Mouse (Mus musculus): ENCODE data around the gene Npat. TPM values are rescaled to one million over a fixed set of nuclear protein-coding genes. Genes with fewer than 3 reads are reported as not detected.

The Npat gene
- polyA plus RNA-seq, 1 experiment = 6.8 TPM

- WGBS = 97% methylated on average over 4 of the region's 4 CpGs
- no peak for DNase-seq
- TF ChIP-seq POLR2A (IDR thresholded peaks at IDR 0.05; ENCODE audit: control insufficient read depth, extremely low read depth, insufficient read depth, low read length, poor library complexity) = no peak
- no peak for TF ChIP-seq CTCF (IDR thresholded peaks at IDR 0.05; ENCODE audit: borderline replicate concordance, control insufficient read depth, extremely low read depth, insufficient read depth, low read length, poor library complexity)
- H3K27ac ChIP-seq (ENCODE audit: control insufficient read depth, insufficient read depth, low read length) = no peak overlapping the region
- H3K36me3 ChIP-seq (ENCODE audit: control insufficient read depth, insufficient read depth, low read length) = peaks cover 11% of the 10 kb centered on the region; the same call in 1 of the 2 replicates
- H3K27me3 ChIP-seq (ENCODE audit: control insufficient read depth, insufficient read depth, low read length) = no peaks in the 10 kb centered on the region
- no peak overlapping the region for H3K4me3 ChIP-seq (ENCODE audit: control insufficient read depth, insufficient read depth, low read length)
- no peaks in the 10 kb centered on the region for H3K4me1 ChIP-seq (replicated peaks; ENCODE audit: control insufficient read depth, insufficient read depth, low read length)
Observed at GRCm38 (mm10) chr9:53596971-53597600, 60.2 kb downstream of the Npat start.

- Histone ChIP-seq H3K27me3 (ENCODE audit: control insufficient read depth, insufficient read depth, low read length) (no peaks in the 10 kb centered on the region), H3K36me3 (ENCODE audit: control insufficient read depth, insufficient read depth, low read length) (no peaks in the 10 kb centered on the region), H3K27ac (ENCODE audit: control insufficient read depth, insufficient read depth, low read length) (no peak overlapping the region), H3K4me1 (replicated peaks; ENCODE audit: control insufficient read depth, insufficient read depth, low read length) (peaks cover 3% of the 10 kb centered on the region), H3K4me3 (ENCODE audit: control insufficient read depth, insufficient read depth, low read length) (no peak overlapping the region)
- no peak for TF ChIP-seq POLR2A (IDR thresholded peaks at IDR 0.05; ENCODE audit: control insufficient read depth, extremely low read depth, insufficient read depth, low read length, poor library complexity)
- TF ChIP-seq CTCF (IDR thresholded peaks at IDR 0.05; ENCODE audit: borderline replicate concordance, control insufficient read depth, extremely low read depth, insufficient read depth, low read length, poor library complexity) = no peak
- 91% methylated on average over 6 of the region's 6 CpGs for WGBS
- DNase-seq = no peak
Observed at GRCm38 (mm10) chr9:53598631-53599030, 61.8 kb downstream of the Npat start.

DNA sequence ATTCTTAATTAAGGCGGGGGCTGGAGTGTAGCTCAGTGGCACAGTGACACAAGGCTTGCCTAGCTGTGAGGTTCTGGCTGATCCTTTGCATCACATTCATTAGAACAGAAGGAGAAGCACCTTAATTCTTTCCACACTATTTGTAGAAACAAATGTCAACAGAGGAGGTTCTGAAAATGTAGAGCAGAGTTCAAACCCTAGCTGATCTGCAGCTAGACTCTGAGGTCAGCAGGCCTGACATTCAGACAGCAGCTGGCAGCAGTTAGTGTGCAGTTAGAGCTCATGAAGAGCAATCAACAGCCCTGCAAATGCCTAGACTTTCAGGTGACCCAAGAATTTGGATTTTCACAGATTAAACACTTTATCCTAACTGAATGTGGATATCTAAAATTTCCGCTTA, 64.7 kb downstream of the Npat start:
- H3K4me1 ChIP-seq (replicated peaks; ENCODE audit: control insufficient read depth, insufficient read depth, low read length) = peaks cover 4% of the 10 kb centered on the region
- no peak overlapping the region for H3K27ac ChIP-seq (ENCODE audit: control insufficient read depth, insufficient read depth, low read length)
- no peaks in the 10 kb centered on the region for H3K27me3 ChIP-seq (ENCODE audit: control insufficient read depth, insufficient read depth, low read length)
- H3K36me3 ChIP-seq (ENCODE audit: control insufficient read depth, insufficient read depth, low read length) = no peaks in the 10 kb centered on the region
- no peak for DNase-seq
- no peak overlapping the region for H3K4me3 ChIP-seq (ENCODE audit: control insufficient read depth, insufficient read depth, low read length)
- TF ChIP-seq POLR2A (IDR thresholded peaks at IDR 0.05; ENCODE audit: control insufficient read depth, extremely low read depth, insufficient read depth, low read length, poor library complexity) = no peak
- TF ChIP-seq CTCF (IDR thresholded peaks at IDR 0.05; ENCODE audit: borderline replicate concordance, control insufficient read depth, extremely low read depth, insufficient read depth, low read length, poor library complexity) = no peak
- WGBS = 99% methylated on average over 2 of the region's 2 CpGs

GRCm38 (mm10) chr9:53603384-53603783, 66.5 kb downstream of the Npat start:
- Histone ChIP-seq H3K4me1 (replicated peaks; ENCODE audit: control insufficient read depth, insufficient read depth, low read length) (peaks cover 4% of the 10 kb centered on the region), H3K27ac (ENCODE audit: control insufficient read depth, insufficient read depth, low read length) (no peak overlapping the region), H3K36me3 (ENCODE audit: control insufficient read depth, insufficient read depth, low read length) (no peaks in the 10 kb centered on the region), H3K27me3 (ENCODE audit: control insufficient read depth, insufficient read depth, low read length) (no peaks in the 10 kb centered on the region), H3K4me3 (ENCODE audit: control insufficient read depth, insufficient read depth, low read length) (no peak overlapping the region)
- DNase-seq = peak; percentile 8
- WGBS = 18% methylated on average over 1 of the region's 1 CpGs
- TF ChIP-seq CTCF (IDR thresholded peaks at IDR 0.05; ENCODE audit: borderline replicate concordance, control insufficient read depth, extremely low read depth, insufficient read depth, low read length, poor library complexity) (no peak), POLR2A (IDR thresholded peaks at IDR 0.05; ENCODE audit: control insufficient read depth, extremely low read depth, insufficient read depth, low read length, poor library complexity) (no peak)

- H3K36me3 ChIP-seq (ENCODE audit: control insufficient read depth, insufficient read depth, low read length) = no peaks in the 10 kb centered on the region
- H3K4me3 ChIP-seq (ENCODE audit: control insufficient read depth, insufficient read depth, low read length) = no peak overlapping the region
- DNase-seq = no peak
- WGBS = 90% methylated on average over 3 of the region's 3 CpGs
- TF ChIP-seq POLR2A (IDR thresholded peaks at IDR 0.05; ENCODE audit: control insufficient read depth, extremely low read depth, insufficient read depth, low read length, poor library complexity) (no peak), CTCF (IDR thresholded peaks at IDR 0.05; ENCODE audit: borderline replicate concordance, control insufficient read depth, extremely low read depth, insufficient read depth, low read length, poor library complexity) (no peak)
- H3K27ac ChIP-seq (ENCODE audit: control insufficient read depth, insufficient read depth, low read length) = no peak overlapping the region
- H3K4me1 ChIP-seq (replicated peaks; ENCODE audit: control insufficient read depth, insufficient read depth, low read length) = peaks cover 4% of the 10 kb centered on the region
- H3K27me3 ChIP-seq (ENCODE audit: control insufficient read depth, insufficient read depth, low read length) = no peaks in the 10 kb centered on the region
Observed at GRCm38 (mm10) chr9:53603849-53604248, 67.0 kb downstream of the Npat start.

GRCm38 (mm10) chr9:53604954-53605353, 68.1 kb downstream of the Npat start:
- no peak for DNase-seq
- Histone ChIP-seq H3K4me1 (replicated peaks; ENCODE audit: control insufficient read depth, insufficient read depth, low read length) (peaks cover 10% of the 10 kb centered on the region), H3K4me3 (ENCODE audit: control insufficient read depth, insufficient read depth, low read length) (no peak overlapping the region), H3K36me3 (ENCODE audit: control insufficient read depth, insufficient read depth, low read length) (no peaks in the 10 kb centered on the region), H3K27ac (ENCODE audit: control insufficient read depth, insufficient read depth, low read length) (no peak overlapping the region), H3K27me3 (ENCODE audit: control insufficient read depth, insufficient read depth, low read length) (no peaks in the 10 kb centered on the region)
- 100% methylated on average over 5 of the region's 5 CpGs for WGBS
- TF ChIP-seq POLR2A (IDR thresholded peaks at IDR 0.05; ENCODE audit: control insufficient read depth, extremely low read depth, insufficient read depth, low read length, poor library complexity) (no peak), CTCF (IDR thresholded peaks at IDR 0.05; ENCODE audit: borderline replicate concordance, control insufficient read depth, extremely low read depth, insufficient read depth, low read length, poor library complexity) (no peak)

DNA sequence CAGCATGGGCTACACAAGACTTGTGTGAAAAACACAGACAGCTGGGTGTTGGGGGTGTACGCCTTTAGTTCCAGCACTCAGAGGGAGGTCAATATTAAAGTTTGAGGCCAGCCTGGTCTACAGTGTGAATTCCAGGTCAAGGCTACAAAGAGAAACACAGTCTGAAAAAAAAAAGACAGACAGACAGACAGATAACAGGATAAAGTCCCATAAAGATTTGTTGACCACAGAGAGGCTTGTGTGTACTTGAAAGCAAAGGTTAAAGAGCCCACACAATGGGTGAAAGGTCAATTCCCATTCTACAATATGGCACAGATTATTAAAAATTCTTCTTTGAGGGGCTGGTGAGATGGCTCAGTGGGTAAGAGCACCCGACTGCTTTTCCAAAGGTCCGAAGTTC, 70.3 kb downstream of the Npat start:
- DNase-seq = no peak
- TF ChIP-seq POLR2A (IDR thresholded peaks at IDR 0.05; ENCODE audit: control insufficient read depth, extremely low read depth, insufficient read depth, low read length, poor library complexity) = no peak
- no peak for TF ChIP-seq CTCF (IDR thresholded peaks at IDR 0.05; ENCODE audit: borderline replicate concordance, control insufficient read depth, extremely low read depth, insufficient read depth, low read length, poor library complexity)
- Histone ChIP-seq H3K4me1 (replicated peaks; ENCODE audit: control insufficient read depth, insufficient read depth, low read length) (peaks cover 12% of the 10 kb centered on the region), H3K27ac (ENCODE audit: control insufficient read depth, insufficient read depth, low read length) (no peak overlapping the region), H3K36me3 (ENCODE audit: control insufficient read depth, insufficient read depth, low read length) (no peaks in the 10 kb centered on the region), H3K27me3 (ENCODE audit: control insufficient read depth, insufficient read depth, low read length) (no peaks in the 10 kb centered on the region), H3K4me3 (ENCODE audit: control insufficient read depth, insufficient read depth, low read length) (no peak overlapping the region)
- 97% methylated on average over 3 of the region's 3 CpGs for WGBS
